Mouse (Mus musculus) neutrophil, adult 65 days (primary cell): ENCODE results near the gene Rtl3. TPM values are rescaled to one million over a fixed set of nuclear protein-coding genes. Genes with fewer than 3 reads are reported as not detected.

Experiments used
- total RNA-seq: library from RNA; stranded (reverse); gene quantifications from 2 replicates; pipeline ENCODE4 v1.2.4, GENCODE M21; 2023

Rtl3 gene
- not detected in 2 replicates for total RNA-seq

DNA sequence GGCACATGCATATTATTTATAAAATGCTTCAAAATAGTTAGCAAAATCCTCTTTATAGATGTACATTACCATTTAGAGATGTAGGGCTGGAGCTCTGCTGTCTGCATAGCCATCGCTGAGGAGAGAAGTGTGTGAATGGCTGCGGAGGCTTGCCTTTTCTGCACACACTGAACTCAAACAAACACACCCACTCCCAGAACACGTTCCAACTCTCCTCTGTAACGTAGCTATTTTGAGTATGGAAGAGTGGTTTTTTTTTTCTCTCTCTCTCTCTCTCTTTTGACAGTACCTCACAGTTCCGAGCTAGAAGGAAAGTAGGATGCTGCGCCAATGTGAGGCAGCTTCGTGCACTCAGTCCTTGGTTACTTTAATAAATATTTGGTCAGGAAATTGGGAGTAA lies at the start of gene Rtl3:
Rtl3 (minus strand) TSS at position 236 of the 400 bp plus-strand sequence.

Other genes with a start within 250 kb of the Rtl3 start
- 1.0 and 1.6 TPM in 2 replicates for gene Cysltr1, start 237.0 kb downstream of the Rtl3 start, total RNA-seq
- not detected in 2 replicates for gene Lpar4, start 80.0 kb upstream of the Rtl3 start, total RNA-seq
- gene P2ry10, start 247.8 kb upstream of the Rtl3 start, total RNA-seq: 0.59 and 0.69 TPM in 2 replicates